Mouse (Mus musculus) gastrocnemius, adult 2 months (tissue): Measurements from ENCODE around the gene Cbfa2t3. TPM values are rescaled to one million over a fixed set of nuclear protein-coding genes. Genes with fewer than 3 reads are reported as not detected.

Experiments used
- DNase-seq: peaks from one replicate; pipeline ENCODE4 v3.0.0; 2022
- H3K27ac ChIP-seq: fragments of 200-600 bp; 2 replicates; pipeline ENCODE4 v1.8.1; 2022; ENCODE audit warnings: mild to moderate bottlenecking
- H3K4me3 ChIP-seq: fragments of 200-600 bp; 2 replicates; pipeline ENCODE4 v1.8.1; 2022; ENCODE audit warnings: mild to moderate bottlenecking, moderate library complexity
- CTCF ChIP-seq: fragments of 200-600 bp; IDR thresholded peaks from 2 replicates; pipeline ENCODE4 v1.8.1; 2022; ENCODE audit warnings: antibody characterized with exemption, mild to moderate bottlenecking, moderate library complexity
- intact Hi-C: fragments of 180-260 bp; cut with DNase I; formaldehyde crosslinking; loops from one replicate; pipeline ENCODE4 v1.15.1; 2025
- total RNA-seq, 2 experiments: library from RNA; stranded (reverse); gene quantifications; 2 replicates each; pipeline ENCODE4 v1.2.3; 2021

Cbfa2t3 gene
- total RNA-seq, 2 experiments from 2014 or later, result 18.8 to 23.4 TPM

- DNase-seq, result no peak
- Histone ChIP-seq H3K4me3 (peak overlapping the region; percentile 39), H3K27ac (peak overlapping the region; percentile 82)
- intact Hi-C loops, result no loop called here
- TF ChIP-seq CTCF, result no peak
These were observed 32.6 kb downstream of the Cbfa2t3 start for GRCm38 (mm10) chr8:122666338-122666764.

GRCm38 (mm10) chr8:122665667-122666316, 33.1 kb downstream of the Cbfa2t3 start:
- peak; percentile 73 for DNase-seq
- no peak for TF ChIP-seq CTCF
- H3K27ac ChIP-seq, result peak overlapping the region; percentile 82
- intact Hi-C loops, result no loop called here
- peak overlapping the region; percentile 53 for H3K4me3 ChIP-seq

- peak overlapping the region; percentile 82 for H3K27ac ChIP-seq
- peak overlapping the region; percentile 53 for H3K4me3 ChIP-seq
- no peak for TF ChIP-seq CTCF
- peak; percentile 75 for DNase-seq
- intact Hi-C loops, result no loop called here
These were observed 33.7 kb downstream of the Cbfa2t3 start for GRCm38 (mm10) chr8:122665221-122665620.

GRCm38 (mm10) chr8:122663670-122664069, 35.2 kb downstream of the Cbfa2t3 start:
- no peak overlapping the region for H3K4me3 ChIP-seq
- no peak for TF ChIP-seq CTCF
- intact Hi-C loops, result loop anchor here (2.0 kb wide), 1 partner anchor 45 kb away; no protein-coding TSS in a partner anchor
- H3K27ac ChIP-seq, result peak overlapping the region; percentile 82
- no peak for DNase-seq

GRCm38 (mm10) chr8:122663106-122663505, 35.8 kb downstream of the Cbfa2t3 start:
- TF ChIP-seq CTCF, result no peak
- Histone ChIP-seq H3K4me3 (no peak overlapping the region), H3K27ac (peak overlapping the region; percentile 82)
- no peak for DNase-seq
- intact Hi-C loops, result loop anchor here (2.0 kb wide), 1 partner anchor 44 kb away; no protein-coding TSS in a partner anchor

- intact Hi-C loops, result loop anchor here (2.0 kb wide), 1 partner anchor 43 kb away; no protein-coding TSS in a partner anchor
- Histone ChIP-seq H3K27ac (peak overlapping the region; percentile 82), H3K4me3 (no peak overlapping the region)
- no peak for TF ChIP-seq CTCF
- no peak for DNase-seq
These were observed 37.0 kb downstream of the Cbfa2t3 start for GRCm38 (mm10) chr8:122661894-122662293.

- peak overlapping the region; percentile 39 for H3K4me3 ChIP-seq
- no peak for TF ChIP-seq CTCF
- DNase-seq, result peak; percentile 88
- intact Hi-C loops, result no loop called here
- H3K27ac ChIP-seq, result peak overlapping the region; percentile 66
These were observed 37.8 kb downstream of the Cbfa2t3 start for GRCm38 (mm10) chr8:122661138-122661537.

GRCm38 (mm10) chr8:122660022-122660421, 38.9 kb downstream of the Cbfa2t3 start:
- no peak for DNase-seq
- no peak overlapping the region for H3K4me3 ChIP-seq
- peak overlapping the region; percentile 17; the same call in 1 of the 2 replicates for H3K27ac ChIP-seq
- TF ChIP-seq CTCF, result peak; percentile 71
- intact Hi-C loops, result no loop called here

- DNase-seq, result no peak
- Histone ChIP-seq H3K4me3 (no peak overlapping the region), H3K27ac (peak overlapping the region; percentile 68)
- intact Hi-C loops, result no loop called here
- no peak for TF ChIP-seq CTCF
These were observed 40.1 kb downstream of the Cbfa2t3 start for GRCm38 (mm10) chr8:122658807-122659160.

- H3K27ac ChIP-seq, result peak overlapping the region; percentile 68
These were observed 40.6 kb downstream of the Cbfa2t3 start for GRCm38 (mm10) chr8:122658149-122658806.

GRCm38 (mm10) chr8:122656056-122656999, 42.6 kb downstream of the Cbfa2t3 start:
- no peak for TF ChIP-seq CTCF
- DNase-seq, result peak; percentile 69
- intact Hi-C loops, result no loop called here
- H3K4me3 ChIP-seq, result peak overlapping the region; percentile 11; the same call in 1 of the 2 replicates
- H3K27ac ChIP-seq, result peak overlapping the region; percentile 44

More at GRCm38 (mm10) chr8:122658149-122658806, 40.6 kb downstream of the Cbfa2t3 start:
- no peak for TF ChIP-seq CTCF
- intact Hi-C loops, result no loop called here
- H3K4me3 ChIP-seq, result no peak overlapping the region
- DNase-seq, result no peak

- Histone ChIP-seq H3K4me3 (no peak overlapping the region), H3K27ac (peak overlapping the region; percentile 77)
- TF ChIP-seq CTCF, result no peak
- peak; percentile 75 for DNase-seq
- intact Hi-C loops, result no loop called here
These were observed 44.1 kb downstream of the Cbfa2t3 start for GRCm38 (mm10) chr8:122654768-122655167.
